Mouse (Mus musculus) forebrain, embryonic 11.5 days (tissue): ENCODE measurements at regions not wholly inside any gene's neighbourhood (a gene's known extent, or its start where the extent isn't known, plus 50 kb on each side); places are given as distances from the start of the nearest gene placed in this dataset.

ENCODE experiments used
- ATAC-seq: fragments of 200-750 bp; cut with Nextera tagmentation; replicated peaks from 2 replicates; pipeline ENCODE4 v1.8.0; 2017; ENCODE audit warnings: moderate TSS enrichment; ENCODE audit not compliant: low FRiP score
- DNase-seq: peaks from one replicate; pipeline ENCODE4 v3.0.0-alpha.2; 2017; ENCODE audit warnings: low spot score
- H3K27ac ChIP-seq: fragments of 300-500 bp; sonication (generic); 2 replicates; pipeline ENCODE4 v1.5.1; 2014; ENCODE audit warnings: low read depth, low read length
- H3K27me3 ChIP-seq: fragments of 300-500 bp; sonication (generic); 2 replicates; pipeline ENCODE4 v1.6.1; 2014; ENCODE audit warnings: mild to moderate bottlenecking, low read length, mixed read lengths; ENCODE audit not compliant: control insufficient read depth, insufficient read depth
- H3K36me3 ChIP-seq: fragments of 300-500 bp; sonication (generic); 2 replicates; pipeline ENCODE4 v1.6.1; 2014; ENCODE audit warnings: mild to moderate bottlenecking, low read length, moderate library complexity, mixed read lengths; ENCODE audit not compliant: control insufficient read depth, insufficient read depth
- H3K4me1 ChIP-seq: fragments of 300-500 bp; sonication (generic); replicated peaks from 2 replicates; pipeline ENCODE4 v1.6.1; 2014; ENCODE audit warnings: low read length, mixed read lengths; ENCODE audit not compliant: control insufficient read depth, insufficient read depth
- H3K4me2 ChIP-seq: fragments of 300-500 bp; sonication (generic); 2 replicates; pipeline ENCODE4 v1.6.1; 2014; ENCODE audit warnings: low read depth, mild to moderate bottlenecking, low read length, moderate library complexity, mixed read lengths; ENCODE audit not compliant: severe bottlenecking
- H3K4me3 ChIP-seq: fragments of 300-500 bp; sonication (generic); 2 replicates; pipeline ENCODE4 v1.5.1; 2014; ENCODE audit warnings: low read depth, low read length
- H3K9ac ChIP-seq: fragments of 300-500 bp; sonication (generic); 2 replicates; pipeline ENCODE4 v1.6.1; 2014; ENCODE audit warnings: low read length
- H3K9me3 ChIP-seq: fragments of 300-500 bp; sonication (generic); 2 replicates; pipeline ENCODE4 v1.6.1; 2016; ENCODE audit warnings: low read length, mixed read lengths; ENCODE audit not compliant: control insufficient read depth
- WGBS: fragments of 180-500 bp; shearing (Covaris S2); extraction: QIAGEN DNeasy Blood & Tissue Kit; methylation state at CpG from one replicate; pipeline ENCODE4 v1.1.7; 2014; 5-methylcytosine and 5-hydroxymethylcytosine counted together

DNA sequence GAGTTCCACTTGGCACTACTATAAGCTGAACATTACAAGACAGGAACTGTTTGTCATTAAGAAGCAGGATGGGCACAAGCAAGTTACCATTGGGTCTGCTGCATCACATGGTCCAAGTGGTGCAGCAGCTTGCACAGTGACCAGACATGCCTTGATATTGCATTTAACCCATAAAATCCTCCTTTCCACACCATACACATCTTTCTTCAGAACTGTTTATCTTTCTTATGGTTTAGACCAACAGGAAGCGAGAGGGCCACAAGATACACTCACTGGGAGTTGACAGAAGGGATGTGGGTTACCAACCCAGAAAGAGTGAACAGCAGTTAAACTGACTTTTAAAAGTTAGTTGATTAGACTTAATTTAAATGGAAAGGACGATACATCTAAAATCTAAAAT, 111.2 kb upstream of the Il6 start:
- H3K27me3 ChIP-seq = no peaks in the 10 kb centered on the region
- no peaks in the 10 kb centered on the region for H3K36me3 ChIP-seq
- H3K4me2 ChIP-seq = no peak overlapping the region
- 89% methylated on average over 2 of the region's 2 CpGs for WGBS
- H3K9ac ChIP-seq = no peak overlapping the region
- ATAC-seq (no peak), DNase-seq (no peak)
- H3K27ac ChIP-seq = no peak overlapping the region
- no peaks in the 10 kb centered on the region for H3K9me3 ChIP-seq
- no peaks in the 10 kb centered on the region for H3K4me1 ChIP-seq
- no peak overlapping the region for H3K4me3 ChIP-seq

DNA sequence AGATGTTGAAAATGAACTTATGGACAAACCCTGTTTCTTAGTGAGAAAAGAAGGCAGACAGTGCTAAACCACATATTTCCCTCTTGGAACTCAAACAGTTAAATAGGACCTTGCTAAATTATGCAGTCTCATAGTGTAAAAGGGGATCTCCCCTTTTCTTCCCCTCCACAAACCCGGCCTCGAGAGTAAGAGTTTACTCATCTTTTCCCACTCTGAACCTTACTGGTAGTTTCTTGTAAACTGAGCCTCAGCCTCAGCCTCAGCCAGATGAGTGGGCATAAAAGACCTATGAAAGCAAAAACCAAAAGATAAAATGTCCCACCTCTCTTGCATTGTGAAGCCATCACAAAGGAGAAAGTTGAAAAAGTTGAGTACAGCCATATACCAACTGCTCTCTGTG, 92.6 kb upstream of the Il6 start:
- 75% methylated on average over 2 of the region's 2 CpGs for WGBS
- Histone ChIP-seq H3K27ac (no peak overlapping the region), H3K9me3 (no peaks in the 10 kb centered on the region), H3K4me3 (no peak overlapping the region), H3K27me3 (no peaks in the 10 kb centered on the region), H3K4me1 (no peaks in the 10 kb centered on the region), H3K36me3 (no peaks in the 10 kb centered on the region), H3K4me2 (no peak overlapping the region), H3K9ac (no peak overlapping the region)
- ATAC-seq (no peak), DNase-seq (no peak)

DNA sequence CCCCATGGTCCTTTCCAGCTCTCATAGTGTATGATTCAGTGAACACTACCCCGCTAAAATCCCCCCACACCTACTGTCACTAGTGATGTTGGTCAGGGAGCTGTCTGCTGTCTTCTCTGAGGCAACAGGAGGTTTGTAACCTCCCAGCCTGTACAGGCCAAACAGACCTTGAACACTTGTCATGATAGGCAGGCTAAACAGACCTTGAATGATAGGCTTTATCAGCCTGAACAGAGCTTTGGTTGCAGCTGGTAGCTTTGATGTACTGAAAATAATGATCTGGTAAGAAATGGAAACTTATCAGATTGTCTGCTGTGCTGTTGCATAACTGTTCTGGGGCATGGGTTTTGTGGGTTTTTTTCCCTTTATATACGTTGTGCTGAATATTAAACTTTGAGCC, 87.4 kb upstream of the Il6 start:
- Histone ChIP-seq H3K4me3 (no peak overlapping the region), H3K36me3 (no peaks in the 10 kb centered on the region), H3K27me3 (no peaks in the 10 kb centered on the region), H3K9me3 (no peaks in the 10 kb centered on the region), H3K27ac (no peak overlapping the region), H3K4me2 (no peak overlapping the region), H3K9ac (no peak overlapping the region), H3K4me1 (no peaks in the 10 kb centered on the region)
- no peak for ATAC-seq
- 79% methylated on average over 2 of the region's 2 CpGs for WGBS
- no peak for DNase-seq

DNA sequence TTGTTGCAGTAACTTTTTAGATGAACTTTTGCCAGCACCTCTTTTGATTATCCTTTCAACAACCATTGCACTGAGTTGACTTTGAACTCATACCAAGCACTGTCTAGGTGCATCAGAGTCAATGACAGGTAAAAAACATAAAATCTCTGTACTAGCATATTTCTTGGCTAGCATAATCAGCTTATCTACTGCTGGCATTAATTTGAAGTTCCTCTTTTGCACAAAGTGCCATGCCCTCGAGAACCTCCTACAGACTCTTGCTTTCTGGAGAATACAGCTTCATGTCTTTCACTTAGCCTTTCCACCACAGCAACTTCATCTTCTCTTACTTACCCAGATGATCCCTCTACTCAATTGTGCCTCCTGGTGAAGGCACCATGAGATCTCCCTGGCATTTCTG, 85.3 kb upstream of the Il6 start:
- Histone ChIP-seq H3K9me3 (no peaks in the 10 kb centered on the region), H3K27ac (no peak overlapping the region), H3K27me3 (no peaks in the 10 kb centered on the region), H3K9ac (no peak overlapping the region), H3K36me3 (no peaks in the 10 kb centered on the region), H3K4me2 (no peak overlapping the region), H3K4me3 (no peak overlapping the region), H3K4me1 (no peaks in the 10 kb centered on the region)
- DNase-seq (no peak), ATAC-seq (no peak)
- 63% methylated on average over 1 of the region's 1 CpGs for WGBS

DNA sequence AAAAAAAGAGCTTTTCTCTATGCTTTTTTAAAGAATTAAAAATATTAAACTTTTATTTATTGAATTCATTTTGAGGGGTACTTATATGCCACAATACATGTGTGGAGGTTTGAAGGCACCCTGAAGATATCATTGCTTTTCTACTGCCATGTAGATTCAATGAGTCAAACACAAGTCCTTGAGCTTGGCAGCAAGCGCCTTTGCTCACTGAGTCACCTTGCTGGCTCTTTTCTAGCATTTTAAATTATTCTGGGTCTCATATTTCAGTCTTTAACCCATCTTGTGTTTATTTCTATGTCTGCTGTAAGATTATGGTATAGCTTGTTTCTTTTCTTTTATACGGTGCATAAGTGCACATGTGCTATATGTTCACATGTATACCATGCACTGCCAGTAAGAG, 83.5 kb upstream of the Il6 start:
- ATAC-seq = no peak

DNA sequence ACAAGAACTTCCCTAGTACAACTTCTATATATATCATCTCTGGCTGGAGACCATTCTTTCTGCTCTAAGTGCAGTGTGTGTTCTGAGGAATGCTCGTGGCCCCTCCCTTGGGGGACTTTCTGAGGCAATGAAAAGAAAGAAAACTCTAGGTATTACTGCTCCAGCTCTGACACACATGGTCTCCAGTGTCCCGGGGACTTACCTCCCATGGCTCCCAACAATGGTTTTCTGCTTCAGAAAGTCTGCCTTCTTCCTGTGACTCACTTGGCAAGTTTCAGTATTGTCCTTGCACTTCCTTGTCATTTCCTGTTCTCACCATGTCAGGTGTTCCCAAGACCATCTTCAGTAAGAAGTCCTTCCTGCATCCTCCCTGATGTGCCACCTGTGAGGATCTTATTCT, 65.7 kb upstream of the Il6 start:
- no peak overlapping the region for H3K27ac ChIP-seq
- no peak overlapping the region for H3K4me3 ChIP-seq
- H3K9ac ChIP-seq = no peak overlapping the region
- DNase-seq = no peak
- no peak for ATAC-seq
- no peaks in the 10 kb centered on the region for H3K4me1 ChIP-seq
- no peaks in the 10 kb centered on the region for H3K9me3 ChIP-seq
- WGBS = 71% methylated on average over 2 of the region's 2 CpGs
- H3K27me3 ChIP-seq = no peaks in the 10 kb centered on the region
- H3K4me2 ChIP-seq = no peak overlapping the region
- H3K36me3 ChIP-seq = no peaks in the 10 kb centered on the region

More for the DNA sequence above, 83.5 kb upstream of the Il6 start:
- no peak overlapping the region for H3K27ac ChIP-seq
- WGBS = 95% methylated on average over 2 of the region's 2 CpGs
- H3K36me3 ChIP-seq = no peaks in the 10 kb centered on the region
- no peaks in the 10 kb centered on the region for H3K4me1 ChIP-seq
- H3K9me3 ChIP-seq = no peaks in the 10 kb centered on the region
- H3K9ac ChIP-seq = no peak overlapping the region
- no peak for DNase-seq
- H3K27me3 ChIP-seq = no peaks in the 10 kb centered on the region
- H3K4me2 ChIP-seq = no peak overlapping the region
- H3K4me3 ChIP-seq = no peak overlapping the region

DNA sequence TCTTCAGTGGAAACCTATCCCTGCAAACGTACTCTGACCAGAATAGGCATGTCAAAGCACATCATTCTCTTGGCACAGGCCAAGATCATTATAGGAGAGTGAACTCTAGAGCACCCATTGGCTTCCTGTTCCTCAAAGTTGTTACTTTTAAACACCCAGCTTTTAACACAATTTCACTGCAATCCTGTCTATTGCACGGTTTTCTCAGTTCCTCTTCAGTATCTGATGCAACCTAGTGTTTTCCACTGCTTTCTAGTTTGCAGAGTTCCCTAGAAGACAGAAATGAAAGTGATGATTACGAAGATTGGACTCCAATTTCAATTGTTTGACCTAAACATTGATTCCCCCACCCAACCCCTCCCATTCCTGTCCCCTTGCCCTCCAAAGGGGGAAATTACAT, 64.8 kb upstream of the Il6 start:
- Histone ChIP-seq H3K4me2 (no peak overlapping the region), H3K9me3 (no peaks in the 10 kb centered on the region), H3K27ac (no peak overlapping the region), H3K27me3 (no peaks in the 10 kb centered on the region), H3K4me1 (0 out of 2 replicates have a peak, but pooled peaks cover 4% of the 10 kb centered on the region), H3K9ac (no peak overlapping the region), H3K36me3 (no peaks in the 10 kb centered on the region), H3K4me3 (no peak overlapping the region)
- ATAC-seq = no peak
- 81% methylated on average over 3 of the region's 3 CpGs for WGBS
- no peak for DNase-seq

DNA sequence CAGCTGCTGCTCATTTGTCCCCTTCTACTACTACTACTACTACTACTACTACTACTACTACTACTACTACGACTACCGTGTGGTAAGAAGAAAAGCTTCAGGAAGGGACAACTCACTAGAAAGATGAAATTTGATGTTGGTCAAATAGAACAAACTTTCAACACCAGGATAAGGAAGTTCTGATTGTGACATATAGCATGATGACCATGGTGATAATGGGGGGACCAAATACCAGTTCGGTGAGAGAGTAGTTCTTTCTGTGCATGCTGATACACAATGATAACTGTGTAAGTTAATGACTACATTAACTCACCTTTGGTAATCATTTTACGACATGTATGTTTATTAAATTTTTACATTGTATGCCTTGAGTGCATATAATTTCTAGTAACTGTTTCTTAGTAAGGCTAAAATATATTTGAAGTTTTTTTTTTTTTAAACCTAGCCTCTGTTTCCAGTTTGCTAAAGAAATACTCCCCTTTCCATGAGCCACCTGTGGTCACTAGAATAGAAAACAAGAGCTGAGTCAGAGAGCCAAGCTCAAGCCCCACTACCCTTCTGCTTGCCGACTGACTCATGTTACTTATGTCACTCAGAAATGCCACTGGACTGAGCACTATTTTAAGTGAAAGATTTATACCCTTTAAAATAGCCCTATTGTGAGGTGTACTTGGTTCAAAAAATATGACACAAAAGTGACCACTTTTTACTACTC, 62.3 kb upstream of the Il6 start:
- WGBS = 89% methylated on average over 5 of the region's 5 CpGs
- no peak for ATAC-seq

More for the DNA sequence above, 62.3 kb upstream of the Il6 start:
- Histone ChIP-seq H3K4me1 (0 out of 2 replicates have a peak, but pooled peaks cover 4% of the 10 kb centered on the region), H3K9ac (no peak overlapping the region), H3K4me3 (no peak overlapping the region), H3K27me3 (no peaks in the 10 kb centered on the region), H3K9me3 (no peaks in the 10 kb centered on the region), H3K4me2 (no peak overlapping the region), H3K36me3 (no peaks in the 10 kb centered on the region), H3K27ac (no peak overlapping the region)
- no peak for DNase-seq
